Mouse (Mus musculus) intestine, embryonic 14.5 days (tissue): Measurements from ENCODE around the gene Cables2. TPM values are rescaled to one million over a fixed set of nuclear protein-coding genes. Genes with fewer than 3 reads are reported as not detected.

Experiments used
- ATAC-seq: fragments of 200-750 bp; cut with Nextera tagmentation; replicated peaks from 2 replicates; pipeline ENCODE4 v1.8.0; 2017; ENCODE audit warnings: low read depth, moderate number of reproducible peaks, moderate TSS enrichment, moderate library complexity; ENCODE audit not compliant: low FRiP score, low TSS enrichment
- DNase-seq: peaks from one replicate; pipeline ENCODE4 v3.0.0-alpha.2; 2018; ENCODE audit warnings: low spot score
- H3K27ac ChIP-seq: fragments of 300-500 bp; sonication (generic); 2 replicates; pipeline ENCODE4 v1.5.1; 2014; ENCODE audit warnings: low read depth, mild to moderate bottlenecking, control low read depth
- H3K27me3 ChIP-seq: fragments of 300-500 bp; sonication (generic); replicated peaks from 2 replicates; pipeline ENCODE4 v1.6.1; 2014; ENCODE audit warnings: low read length, control low read depth; ENCODE audit not compliant: control insufficient read depth, insufficient read depth
- H3K36me3 ChIP-seq: fragments of 300-500 bp; sonication (generic); 2 replicates; pipeline ENCODE4 v1.6.1; 2014; ENCODE audit warnings: low read length, control low read depth; ENCODE audit not compliant: control insufficient read depth, insufficient read depth
- H3K4me1 ChIP-seq: fragments of 300-500 bp; sonication (generic); replicated peaks from 2 replicates; pipeline ENCODE4 v1.6.1; 2014; ENCODE audit warnings: low read length, control low read depth, mixed read lengths; ENCODE audit not compliant: control insufficient read depth, insufficient read depth
- H3K4me2 ChIP-seq: fragments of 300-500 bp; sonication (generic); 2 replicates; pipeline ENCODE4 v1.6.1; 2014; ENCODE audit warnings: low read length
- H3K4me3 ChIP-seq: fragments of 300-500 bp; sonication (generic); 2 replicates; pipeline ENCODE4 v1.5.1; 2014; ENCODE audit warnings: low read depth, low read length, control low read depth, mixed read lengths
- H3K9ac ChIP-seq: fragments of 300-500 bp; sonication (generic); 2 replicates; pipeline ENCODE4 v1.6.1; 2014; ENCODE audit warnings: mild to moderate bottlenecking, low read length
- H3K9me3 ChIP-seq: fragments of 300-500 bp; sonication (generic); 2 replicates; pipeline ENCODE4 v1.6.1; 2016; ENCODE audit warnings: low read length, control low read depth; ENCODE audit not compliant: control insufficient read depth
- WGBS: fragments of 180-500 bp; shearing (Covaris S2); extraction: QIAGEN DNeasy Blood & Tissue Kit; methylation state at CpG from one replicate; pipeline ENCODE4 v1.1.7; 2014; 5-methylcytosine and 5-hydroxymethylcytosine counted together
- polyA plus RNA-seq: library from polyadenylated mRNA; unstranded; fragments of >200 nt; fragmentation: Nextera tagmentation; extraction: Ambion mirVana; gene quantifications from 2 replicates; pipeline ENCODE4 v1.2.1, GENCODE M21; 2014

The Cables2 gene
- 17.1 and 20.3 TPM in 2 replicates for polyA plus RNA-seq

DNA sequence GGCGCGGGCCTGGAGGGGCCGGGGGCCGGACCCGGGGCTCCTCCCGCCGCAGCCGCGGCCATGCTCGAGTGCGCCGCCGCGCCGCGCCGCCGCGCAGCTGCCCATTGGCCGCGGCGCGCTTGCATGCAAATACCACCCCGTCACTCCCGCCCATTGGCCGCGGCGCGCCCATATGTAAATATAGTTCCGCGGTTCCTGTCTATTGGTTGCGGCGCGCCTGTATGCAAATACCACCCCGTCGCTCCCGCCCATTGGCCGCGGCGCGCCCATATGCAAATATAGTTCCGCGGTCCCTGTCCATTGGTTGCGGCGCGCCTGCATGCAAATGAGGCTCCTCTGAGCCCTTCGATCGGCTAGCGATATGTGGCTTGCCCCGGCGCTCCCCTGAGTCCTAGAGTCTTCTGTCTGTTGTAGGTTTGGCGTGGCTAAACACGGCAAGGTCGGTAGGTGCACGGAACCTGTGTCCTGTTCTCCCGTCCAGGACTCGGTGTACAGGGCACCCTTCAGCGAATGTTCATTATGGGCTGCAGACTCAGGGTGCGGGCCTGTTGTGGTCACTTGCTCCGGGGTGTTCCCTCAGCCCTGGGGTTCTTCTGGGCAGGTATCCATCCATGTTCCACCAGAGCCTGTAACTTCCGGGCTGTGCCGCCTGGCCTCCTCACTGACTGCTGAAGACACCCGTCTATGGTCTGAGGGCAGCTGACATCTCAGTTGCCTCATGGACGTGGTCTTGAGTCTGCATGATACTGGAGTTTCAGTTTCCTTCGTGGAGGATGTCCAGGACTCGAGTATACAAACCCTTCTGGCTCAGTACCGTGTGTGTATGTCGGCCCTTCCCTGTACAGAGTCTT lies at the start of gene Cables2:
Gene Cables2 (minus strand): TSS at position 103 of the 851 bp plus-strand sequence.
- H3K27me3 ChIP-seq, result no peaks in the 10 kb centered on the region
- peaks cover 17% of the 10 kb centered on the region for H3K4me1 ChIP-seq
- ATAC-seq, result peak; percentile 85
- H3K9me3 ChIP-seq, result no peaks in the 10 kb centered on the region
- H3K9ac ChIP-seq, result peak within 1 kb of the TSS; percentile 85
- 0 out of 2 replicates have a peak within 1 kb of the TSS, but pooled peaks have one; percentile 54 for H3K27ac ChIP-seq
- H3K4me2 ChIP-seq, result peak within 1 kb of the TSS; percentile 88
- peak within 1 kb of the TSS; percentile 57 for H3K4me3 ChIP-seq
- 5% methylated on average over 66 of the region's 68 CpGs for WGBS
- H3K36me3 ChIP-seq, result peaks cover 11% of the 10 kb centered on the region; the same call in 1 of the 2 replicates
- DNase-seq, result peak; percentile 90

GRCm38 (mm10) chr2:180322674-180323355 lies 49.5 kb upstream of the Cables2 start:
- Histone ChIP-seq H3K9me3 (no peaks in the 10 kb centered on the region), H3K9ac (no peak overlapping the region), H3K27me3 (no peaks in the 10 kb centered on the region), H3K4me1 (peaks cover 10% of the 10 kb centered on the region), H3K4me3 (no peak overlapping the region), H3K27ac (peak overlapping the region; percentile 29; the same call in 1 of the 2 replicates), H3K4me2 (no peak overlapping the region), H3K36me3 (0 out of 2 replicates have a peak, but pooled peaks cover 6% of the 10 kb centered on the region)
- ATAC-seq (peak; percentile 70), DNase-seq (peak; percentile 61)
- WGBS, result 12% methylated on average over 14 of the region's 14 CpGs

GRCm38 (mm10) chr2:180320216-180320615 lies 46.9 kb upstream of the Cables2 start:
- no peaks in the 10 kb centered on the region for H3K27me3 ChIP-seq
- H3K4me3 ChIP-seq, result no peak overlapping the region
- H3K4me2 ChIP-seq, result no peak overlapping the region
- H3K9ac ChIP-seq, result no peak overlapping the region
- DNase-seq, result no peak
- no peak for ATAC-seq
- no peaks in the 10 kb centered on the region for H3K9me3 ChIP-seq
- WGBS, result 78% methylated on average over 4 of the region's 4 CpGs
- H3K4me1 ChIP-seq, result peaks cover 10% of the 10 kb centered on the region
- no peak overlapping the region for H3K27ac ChIP-seq
- H3K36me3 ChIP-seq, result no peaks in the 10 kb centered on the region

- H3K4me1 ChIP-seq, result peaks cover 6% of the 10 kb centered on the region; the same call in 1 of the 2 replicates
- no peak overlapping the region for H3K27ac ChIP-seq
- H3K9ac ChIP-seq, result no peak overlapping the region
- H3K27me3 ChIP-seq, result no peaks in the 10 kb centered on the region
- WGBS, result 76% methylated on average over 7 of the region's 7 CpGs
- no peak overlapping the region for H3K4me2 ChIP-seq
- ATAC-seq (no peak), DNase-seq (no peak)
- no peak overlapping the region for H3K4me3 ChIP-seq
- H3K9me3 ChIP-seq, result no peaks in the 10 kb centered on the region
- no peaks in the 10 kb centered on the region for H3K36me3 ChIP-seq
These were observed 44.3 kb upstream of the Cables2 start for GRCm38 (mm10) chr2:180317591-180317990.

DNA sequence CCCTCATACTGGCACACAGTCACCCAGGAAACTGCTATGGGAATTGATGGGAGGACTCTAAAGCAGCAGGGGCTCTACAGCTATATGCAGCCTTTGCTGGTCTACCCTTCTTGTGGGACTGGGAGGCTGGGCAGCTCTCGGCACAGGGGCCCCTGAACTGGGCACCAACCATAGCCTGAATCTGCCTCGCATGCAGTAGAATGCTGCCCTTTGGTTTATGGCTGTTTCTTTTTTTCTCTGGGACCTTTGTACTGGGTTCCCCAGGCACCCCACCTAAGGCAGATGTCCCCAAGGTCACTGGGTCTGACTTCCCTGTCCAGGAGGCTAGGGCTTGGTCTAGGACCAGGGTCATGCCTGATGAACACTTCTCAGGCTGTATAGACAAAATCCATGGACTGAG lies 41.0 kb upstream of the Cables2 start:
- no peak for ATAC-seq
- H3K27me3 ChIP-seq, result no peaks in the 10 kb centered on the region

DNA sequence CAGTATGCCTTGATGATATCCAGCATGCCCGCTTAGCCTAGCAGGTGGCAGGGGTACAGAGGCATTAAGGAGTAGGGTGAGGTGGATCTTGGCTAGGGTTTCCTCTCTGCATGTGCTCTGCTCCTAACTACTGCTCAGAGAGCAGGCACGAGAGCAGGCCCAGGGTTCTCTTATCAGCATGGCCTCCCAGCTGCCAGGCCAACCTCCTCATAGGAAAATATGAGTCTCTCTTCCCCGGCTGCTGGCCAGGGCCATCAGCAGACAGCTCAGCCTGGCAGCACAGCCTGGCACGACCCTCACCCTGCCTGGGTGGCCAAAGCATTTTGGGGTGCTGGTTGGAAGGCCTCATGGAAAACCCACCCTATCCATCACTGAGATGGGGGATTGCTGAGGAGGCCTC lies 37.9 kb upstream of the Cables2 start:
- 82% methylated on average over 4 of the region's 4 CpGs for WGBS

More for the DNA sequence above, 41.0 kb upstream of the Cables2 start:
- Histone ChIP-seq H3K27ac (no peak overlapping the region), H3K9ac (no peak overlapping the region), H3K9me3 (no peaks in the 10 kb centered on the region), H3K4me1 (0 out of 2 replicates have a peak, but pooled peaks cover 4% of the 10 kb centered on the region), H3K36me3 (no peaks in the 10 kb centered on the region), H3K4me2 (no peak overlapping the region), H3K4me3 (no peak overlapping the region)
- DNase-seq, result no peak
- 89% methylated on average over 2 of the region's 2 CpGs for WGBS

GRCm38 (mm10) chr2:180307680-180308079 lies 34.4 kb upstream of the Cables2 start:
- H3K4me1 ChIP-seq, result peaks cover 7% of the 10 kb centered on the region; the same call in 1 of the 2 replicates
- H3K27me3 ChIP-seq, result no peaks in the 10 kb centered on the region

More for the DNA sequence above, 37.9 kb upstream of the Cables2 start:
- no peak overlapping the region for H3K9ac ChIP-seq
- no peak for ATAC-seq
- no peak overlapping the region for H3K4me2 ChIP-seq
- no peaks in the 10 kb centered on the region for H3K27me3 ChIP-seq
- no peaks in the 10 kb centered on the region for H3K36me3 ChIP-seq
- peaks cover 11% of the 10 kb centered on the region; the same call in 1 of the 2 replicates for H3K4me1 ChIP-seq
- DNase-seq, result no peak
- no peak overlapping the region for H3K4me3 ChIP-seq
- no peaks in the 10 kb centered on the region for H3K9me3 ChIP-seq
- no peak overlapping the region for H3K27ac ChIP-seq

DNA sequence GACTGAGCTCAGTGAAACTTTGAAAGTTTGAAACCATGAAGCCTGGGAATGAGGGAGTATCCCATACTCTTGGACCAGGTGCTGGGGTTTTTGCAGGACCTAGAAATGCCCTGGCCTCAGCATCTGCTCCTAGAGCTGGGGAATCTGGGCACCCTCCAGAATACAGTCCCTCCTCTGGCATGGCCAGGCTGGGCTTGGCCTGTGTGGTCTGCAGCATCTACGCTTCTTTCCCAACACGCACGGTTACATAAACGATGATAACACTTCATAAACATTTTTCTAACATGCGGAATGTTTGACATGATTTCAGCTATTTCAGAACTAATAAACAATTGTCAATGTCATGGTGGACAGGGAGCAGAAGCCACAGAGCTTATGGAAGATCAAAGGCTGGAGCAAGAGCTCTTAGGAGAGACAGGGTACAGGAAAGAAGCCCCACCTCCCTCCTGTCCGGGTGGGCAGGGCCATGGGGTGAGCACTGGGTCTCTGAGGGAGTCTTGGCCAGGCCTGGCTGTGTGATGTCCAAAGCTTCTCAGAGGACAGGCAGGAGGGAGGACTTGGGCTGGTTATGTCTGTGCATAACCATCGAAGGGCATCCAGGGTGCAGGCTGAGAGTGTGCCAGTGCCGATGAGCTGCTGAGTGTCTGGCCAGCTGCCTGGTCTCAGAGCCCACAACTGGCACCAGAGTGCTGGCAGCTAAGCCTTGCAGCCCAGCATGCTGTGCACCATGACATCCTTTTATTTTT lies 33.3 kb upstream of the Cables2 start:
- H3K9me3 ChIP-seq, result no peaks in the 10 kb centered on the region
- H3K27me3 ChIP-seq, result no peaks in the 10 kb centered on the region
- WGBS, result 49% methylated on average over 8 of the region's 8 CpGs
- H3K27ac ChIP-seq, result no peak overlapping the region
- no peaks in the 10 kb centered on the region for H3K36me3 ChIP-seq
- DNase-seq (no peak), ATAC-seq (no peak)
- no peak overlapping the region for H3K9ac ChIP-seq
- H3K4me2 ChIP-seq, result no peak overlapping the region
- H3K4me3 ChIP-seq, result no peak overlapping the region
- peaks cover 7% of the 10 kb centered on the region; the same call in 1 of the 2 replicates for H3K4me1 ChIP-seq

More at GRCm38 (mm10) chr2:180307680-180308079, 34.4 kb upstream of the Cables2 start:
- Histone ChIP-seq H3K36me3 (no peaks in the 10 kb centered on the region), H3K9ac (no peak overlapping the region), H3K27ac (no peak overlapping the region), H3K4me3 (no peak overlapping the region), H3K4me2 (no peak overlapping the region), H3K9me3 (no peaks in the 10 kb centered on the region)
- ATAC-seq, result no peak
- no peak for DNase-seq
- 44% methylated on average over 2 of the region's 2 CpGs for WGBS
